Mouse (Mus musculus): Measurements from ENCODE around the gene Cwf19l1. TPM values are rescaled to one million over a fixed set of nuclear protein-coding genes. Genes with fewer than 3 reads are reported as not detected.

The Cwf19l1 gene
- 10 to 100 TPM; 15.7 to 27.6 TPM for total RNA-seq (2021)
- long read RNA-seq, experiment 1, transcript Cwf19l1-201 (14 exons, 3,581 nt), result major isoform, 5 of 10 reads
- long read RNA-seq, experiment 1, partial matches to known transcripts, result 0 of 10 reads
- long read RNA-seq, experiment 1, other reads (novel, unspliced or antisense), result 5 of 10 reads
- long read RNA-seq, experiment 2, transcript Cwf19l1-201 (14 exons, 3,581 nt), result major isoform, 5 of 16 reads
- long read RNA-seq, experiment 2, partial matches to known transcripts, result 6 of 16 reads
- long read RNA-seq, experiment 2, other reads (novel, unspliced or antisense), result 5 of 16 reads

- peak; percentile 83 to 85 for DNase-seq (ENCODE audit: low spot score in 2 of 2)
These were observed at the start of gene Cwf19l1 for GRCm38 (mm10) chr19:44135072-44135959. Cwf19l1 (minus strand) TSS chr19:44135876.

- no peak for DNase-seq (ENCODE audit: low spot score in 2 of 2)
These were observed 48.3 kb upstream of the Cwf19l1 start for GRCm38 (mm10) chr19:44183968-44184367.

- no peak for DNase-seq (ENCODE audit: low spot score in 2 of 2)
These were observed 44.8 kb upstream of the Cwf19l1 start for GRCm38 (mm10) chr19:44180502-44180901.

GRCm38 (mm10) chr19:44176741-44177140 is 41.1 kb upstream of the Cwf19l1 start:
- DNase-seq (ENCODE audit: low spot score in 2 of 2), result no peak

GRCm38 (mm10) chr19:44174835-44175234 is 39.2 kb upstream of the Cwf19l1 start:
- no peak for DNase-seq (ENCODE audit: low spot score in 2 of 2)

GRCm38 (mm10) chr19:44161515-44161914 is 25.8 kb upstream of the Cwf19l1 start:
- no peak for DNase-seq (ENCODE audit: low spot score in 2 of 2)

- DNase-seq (ENCODE audit: low spot score in 2 of 2), result no peak
These were observed 23.7 kb upstream of the Cwf19l1 start for GRCm38 (mm10) chr19:44159386-44159785.

- no peak for DNase-seq (ENCODE audit: low spot score in 2 of 2)
These were observed 21.3 kb upstream of the Cwf19l1 start for GRCm38 (mm10) chr19:44157005-44157404.

GRCm38 (mm10) chr19:44153781-44154180 is 18.1 kb upstream of the Cwf19l1 start:
- no peak for DNase-seq (ENCODE audit: low spot score in 2 of 2)

GRCm38 (mm10) chr19:44148991-44149390 is 13.3 kb upstream of the Cwf19l1 start:
- no peak for DNase-seq (ENCODE audit: low spot score in 2 of 2)

- no peak for DNase-seq (ENCODE audit: low spot score in 2 of 2)
These were observed 12.7 kb upstream of the Cwf19l1 start for GRCm38 (mm10) chr19:44148345-44148744.

- no peak for DNase-seq (ENCODE audit: low spot score in 2 of 2)
These were observed 11.3 kb upstream of the Cwf19l1 start for GRCm38 (mm10) chr19:44146951-44147350.

GRCm38 (mm10) chr19:44146568-44146879 is 10.8 kb upstream of the Cwf19l1 start:
- no peak for DNase-seq (ENCODE audit: low spot score in 2 of 2)

- peak; percentile 87 to 89 for DNase-seq (ENCODE audit: low spot score in 2 of 2)
These were observed 10.3 kb upstream of the Cwf19l1 start, which contains the start of gene Bloc1s2 for GRCm38 (mm10) chr19:44145702-44146567. Bloc1s2 (minus strand) TSS chr19:44146446.

- DNase-seq (ENCODE audit: low spot score in 2 of 2), result no peak
These were observed 8.7 kb upstream of the Cwf19l1 start for GRCm38 (mm10) chr19:44144366-44144765.

- DNase-seq (ENCODE audit: low spot score in 2 of 2), result no peak
These were observed 347 bp upstream of the Cwf19l1 start for GRCm38 (mm10) chr19:44135960-44136485.

GRCm38 (mm10) chr19:44132917-44133316 is 2.8 kb downstream of the Cwf19l1 start:
- DNase-seq (ENCODE audit: low spot score in 2 of 2), result no peak

GRCm38 (mm10) chr19:44128560-44128959 is 7.1 kb downstream of the Cwf19l1 start:
- DNase-seq (ENCODE audit: low spot score in 2 of 2), result no peak

- no peak for DNase-seq (ENCODE audit: low spot score in 2 of 2)
These were observed 7.8 kb downstream of the Cwf19l1 start for GRCm38 (mm10) chr19:44127729-44128497.

- DNase-seq (ENCODE audit: low spot score in 2 of 2), result no peak
These were observed 14.5 kb downstream of the Cwf19l1 start for GRCm38 (mm10) chr19:44121137-44121536.

Data from adrenal gland, adult 18-20 months (tissue).